Mouse (Mus musculus) adrenal gland, adult 8-10 months (tissue): Measurements from ENCODE around the gene Fbxo21. TPM values are rescaled to one million over a fixed set of nuclear protein-coding genes. Genes with fewer than 3 reads are reported as not detected.

Experiments
- DNase-seq: peaks from one replicate; pipeline ENCODE4 v3.0.0; 2022
- total RNA-seq, 4 experiments: library from RNA; stranded (reverse); gene quantifications; 2 replicates each; pipeline ENCODE4 v1.2.4; 2022

Gene Fbxo21
- total RNA-seq, 4 experiments from 2014 or later = 63.9 to 114 (median 85.5) TPM

DNA sequence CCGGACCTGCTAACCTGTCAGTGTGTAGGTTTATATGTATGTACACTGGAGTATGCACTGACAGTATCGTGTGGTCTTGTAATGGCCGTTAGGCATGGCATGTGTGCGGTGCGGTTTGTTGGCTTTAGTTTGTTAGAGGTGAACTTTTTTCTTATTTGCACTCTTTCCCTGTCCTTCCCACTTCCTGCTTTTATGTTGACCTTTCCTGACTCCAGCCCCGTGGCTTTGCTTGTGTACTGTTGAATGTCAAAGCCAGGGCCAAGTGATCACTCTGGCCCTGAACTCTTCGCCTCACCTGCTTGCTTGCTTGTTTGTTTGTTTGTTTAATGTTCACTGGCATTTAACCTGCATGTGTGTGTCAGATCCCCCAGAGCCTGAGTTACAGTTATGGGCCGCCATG, 4.4 kb downstream of the Fbxo21 start:
- no peak for DNase-seq

- DNase-seq = no peak
Measured at GRCm38 (mm10) chr5:117981943-117982342, 5.4 kb downstream of the Fbxo21 start.

DNA sequence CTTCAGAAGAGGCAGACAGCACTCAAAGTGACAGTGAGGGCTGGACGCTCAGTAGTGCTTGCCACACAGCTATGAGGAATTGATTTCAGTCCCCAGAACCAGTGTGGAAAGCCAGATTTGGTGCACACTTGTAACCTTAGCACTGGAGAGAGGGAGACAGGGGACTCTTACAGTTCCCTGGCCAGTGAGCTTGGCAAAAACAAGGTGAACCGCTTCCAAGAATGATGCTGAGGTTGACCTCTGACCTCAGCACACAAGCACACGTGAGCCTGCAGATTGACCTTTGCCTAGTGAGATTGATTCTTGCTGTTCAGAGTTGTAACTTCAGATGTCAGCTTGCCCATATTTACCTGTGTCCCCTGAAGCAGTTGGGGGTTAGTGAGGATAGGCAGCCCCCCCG, 9.8 kb downstream of the Fbxo21 start:
- DNase-seq = no peak

DNA sequence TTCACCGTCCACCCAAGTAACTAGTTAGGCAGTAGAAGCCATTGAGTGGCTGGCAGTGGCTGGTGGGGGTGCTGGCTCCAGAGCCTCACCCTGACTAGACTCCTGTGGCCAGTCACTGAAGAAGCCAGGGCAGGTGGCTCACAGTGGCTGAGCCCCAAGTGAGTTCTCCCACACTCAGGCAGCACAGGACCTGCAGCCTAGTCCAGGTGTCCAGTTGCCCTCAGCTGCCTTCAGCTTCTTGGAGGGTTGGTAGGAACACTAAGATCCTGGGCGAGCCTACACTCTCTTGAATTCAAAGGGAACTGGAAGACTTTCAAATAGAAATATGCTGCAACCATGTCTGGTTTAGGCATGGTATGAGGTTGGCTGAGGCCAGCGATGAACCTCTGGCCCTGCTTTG, 11.4 kb downstream of the Fbxo21 start:
- no peak for DNase-seq

DNA sequence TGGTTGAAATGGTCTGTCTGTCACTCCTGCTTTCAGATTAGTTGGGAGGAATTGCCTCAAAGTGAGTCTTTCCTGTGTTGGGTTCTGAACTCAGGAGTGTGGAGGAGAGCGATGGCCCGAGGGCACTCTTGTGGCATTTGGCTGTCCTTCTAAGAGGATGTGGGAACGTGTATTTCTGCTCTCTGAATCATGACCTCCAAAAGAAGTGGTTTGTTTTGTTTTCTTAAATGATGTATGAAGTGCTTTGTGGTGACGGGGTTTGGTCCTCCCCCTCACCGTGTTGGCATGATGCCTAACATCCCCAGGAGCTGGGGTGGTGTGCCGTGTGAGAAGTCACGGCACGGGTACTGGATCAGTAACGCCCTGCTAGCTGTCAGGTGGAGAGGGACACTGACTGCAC, 11.8 kb downstream of the Fbxo21 start:
- DNase-seq = no peak

DNA sequence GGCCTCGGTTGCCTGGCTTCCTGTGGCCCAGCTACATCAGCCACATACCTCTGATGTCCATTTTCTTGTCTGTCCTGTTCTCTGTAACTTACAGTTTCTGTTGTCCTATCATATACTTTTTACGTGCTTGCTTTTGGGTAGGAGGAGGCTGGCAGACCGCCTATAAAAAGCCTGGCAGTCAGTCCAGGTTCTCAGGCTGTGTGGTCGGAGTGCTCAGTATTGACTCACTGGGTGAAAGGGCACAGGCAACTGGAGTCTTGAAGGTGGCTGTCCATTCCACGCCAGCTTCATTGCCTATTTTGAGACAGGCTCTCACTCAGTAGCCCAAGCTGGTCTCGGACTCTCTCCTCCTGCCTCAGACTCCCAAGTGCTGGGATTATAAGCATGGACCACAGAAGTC, 13.2 kb downstream of the Fbxo21 start:
- DNase-seq = no peak

GRCm38 (mm10) chr5:117990957-117991356, 14.4 kb downstream of the Fbxo21 start:
- DNase-seq = no peak

GRCm38 (mm10) chr5:117993550-117993949, 17.0 kb downstream of the Fbxo21 start:
- no peak for DNase-seq

DNA sequence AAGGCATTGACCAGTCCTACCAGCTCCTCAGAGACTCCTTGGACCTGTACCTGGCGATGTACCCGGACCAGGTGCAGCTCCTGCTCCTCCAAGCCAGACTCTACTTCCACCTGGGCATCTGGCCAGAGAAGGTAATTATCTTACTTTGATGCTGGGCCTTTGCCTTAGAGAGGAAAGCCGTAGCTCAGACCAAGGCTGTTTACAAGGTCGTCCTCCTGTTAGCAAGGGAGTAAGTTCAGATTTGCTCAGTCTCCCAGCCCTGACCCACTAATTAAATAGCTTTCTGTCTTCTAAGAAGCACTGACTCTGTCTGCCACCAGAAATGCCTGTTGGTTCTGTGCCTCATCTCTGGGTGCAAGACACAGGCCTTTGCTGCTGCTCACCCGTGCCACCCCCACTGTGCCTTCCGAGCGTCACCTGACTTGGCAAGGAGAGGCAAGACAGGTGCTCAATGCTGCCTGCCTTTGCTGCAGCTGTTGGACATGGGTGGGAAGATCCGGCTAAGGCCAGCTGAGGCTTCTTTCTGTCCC, 18.9 kb downstream of the Fbxo21 start:
- DNase-seq = peak; percentile 58

DNA sequence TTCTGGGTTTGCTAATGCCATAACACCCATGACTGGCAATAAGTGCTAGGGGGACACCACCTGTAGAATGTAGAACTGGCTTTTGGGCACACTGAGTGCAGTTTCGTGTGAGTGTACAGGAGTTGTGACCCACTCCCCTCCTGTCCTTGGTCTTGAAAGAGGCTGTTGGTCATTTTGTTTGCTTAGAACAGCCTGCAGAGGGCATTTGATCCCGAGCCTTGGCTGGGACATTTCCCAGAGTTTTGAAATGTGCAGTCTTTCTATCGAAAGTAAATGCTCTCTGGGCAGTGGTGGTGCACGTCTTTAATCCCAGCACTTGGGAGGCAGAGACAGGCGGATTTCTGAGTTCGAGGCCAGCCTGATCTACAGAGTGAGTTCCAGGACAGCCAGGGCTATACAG, 19.4 kb downstream of the Fbxo21 start:
- no peak for DNase-seq

DNA sequence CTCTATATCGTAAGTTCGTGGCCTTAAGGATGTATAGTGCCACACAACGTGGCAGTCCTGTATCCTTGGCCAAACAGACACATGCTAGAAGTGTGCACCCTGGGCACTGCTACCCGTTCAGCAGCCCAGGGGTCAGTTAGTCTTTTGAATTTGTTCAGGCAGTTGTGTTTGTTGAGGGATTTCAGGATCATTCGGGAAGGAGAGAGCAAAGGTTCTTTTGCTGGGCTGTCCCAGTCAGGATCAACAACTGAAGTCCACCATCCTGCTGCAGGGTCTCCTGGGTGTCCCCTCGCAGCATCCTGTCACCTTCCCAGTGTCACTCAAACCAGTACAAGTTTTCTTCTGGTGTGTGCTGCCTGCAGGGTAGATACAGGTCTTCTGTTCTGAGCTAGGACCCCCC, 20.1 kb downstream of the Fbxo21 start:
- DNase-seq = no peak

- DNase-seq = no peak
Measured at GRCm38 (mm10) chr5:117997434-117997970, 21.0 kb downstream of the Fbxo21 start.

GRCm38 (mm10) chr5:117999061-117999460, 22.5 kb downstream of the Fbxo21 start:
- DNase-seq = no peak

DNA sequence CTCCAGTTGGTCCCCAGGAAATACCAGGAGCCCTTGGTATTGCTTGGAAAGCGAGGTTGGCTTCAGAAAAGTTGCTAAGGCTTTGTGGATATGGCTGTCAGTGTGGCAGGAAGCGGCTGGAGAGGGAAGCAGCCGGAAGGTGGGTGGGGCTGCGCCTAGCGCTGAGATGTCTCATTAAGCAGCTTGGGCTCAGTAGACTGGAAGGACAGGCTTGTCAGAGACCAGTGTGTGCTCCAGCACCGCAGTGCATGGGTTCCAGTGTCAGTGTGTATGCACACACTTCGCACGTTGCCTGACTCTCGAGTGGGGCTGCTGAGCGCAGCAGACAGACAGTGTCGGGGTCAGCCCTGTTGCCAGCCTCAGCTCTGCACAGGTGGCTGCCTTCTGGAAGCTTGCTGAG, 23.1 kb downstream of the Fbxo21 start:
- no peak for DNase-seq

DNA sequence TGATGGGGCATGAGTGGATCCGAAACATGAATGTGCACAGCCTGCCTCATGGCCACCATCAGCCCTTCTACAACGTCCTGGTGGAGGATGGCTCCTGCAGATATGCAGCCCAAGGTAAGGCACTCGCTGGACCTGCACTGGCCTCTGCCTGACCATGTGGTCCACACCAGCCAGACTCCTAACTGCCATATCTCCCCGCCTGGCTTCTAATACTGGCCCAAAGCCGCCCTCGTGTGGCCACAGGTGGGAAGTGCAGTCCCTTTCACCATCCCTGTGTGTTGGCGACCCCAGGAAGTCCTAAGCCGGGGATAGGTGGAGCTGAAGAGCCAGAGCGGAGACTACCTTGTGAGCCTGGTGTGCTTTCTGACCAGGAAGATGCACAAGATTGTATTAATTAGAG, 25.5 kb downstream of the Fbxo21 start:
- DNase-seq = no peak

- no peak for DNase-seq
Measured at GRCm38 (mm10) chr5:118004619-118005018, 28.1 kb downstream of the Fbxo21 start.

DNA sequence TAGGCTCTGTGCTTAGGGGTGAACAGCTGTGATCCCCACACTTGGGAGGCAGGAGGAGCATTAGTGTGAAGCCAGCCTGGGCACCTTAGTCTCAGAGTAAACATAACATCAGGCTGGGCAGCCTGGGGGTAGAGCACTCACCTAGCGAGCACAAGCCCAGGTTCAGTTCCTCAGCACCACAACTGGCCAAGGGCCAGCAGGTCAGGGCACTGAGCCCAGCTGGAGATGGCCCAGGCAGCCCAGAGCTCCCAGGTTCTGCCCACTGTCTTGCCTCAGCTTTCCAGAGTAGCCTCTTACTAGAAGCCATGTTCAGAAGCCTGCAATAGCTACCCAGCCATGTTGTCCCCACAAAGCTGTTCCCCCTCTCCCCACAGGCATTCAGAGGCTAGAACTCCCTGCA, 29.2 kb downstream of the Fbxo21 start:
- no peak for DNase-seq

- DNase-seq = peak; percentile 72
Measured at GRCm38 (mm10) chr5:118008344-118008743, 31.8 kb downstream of the Fbxo21 start.

DNA sequence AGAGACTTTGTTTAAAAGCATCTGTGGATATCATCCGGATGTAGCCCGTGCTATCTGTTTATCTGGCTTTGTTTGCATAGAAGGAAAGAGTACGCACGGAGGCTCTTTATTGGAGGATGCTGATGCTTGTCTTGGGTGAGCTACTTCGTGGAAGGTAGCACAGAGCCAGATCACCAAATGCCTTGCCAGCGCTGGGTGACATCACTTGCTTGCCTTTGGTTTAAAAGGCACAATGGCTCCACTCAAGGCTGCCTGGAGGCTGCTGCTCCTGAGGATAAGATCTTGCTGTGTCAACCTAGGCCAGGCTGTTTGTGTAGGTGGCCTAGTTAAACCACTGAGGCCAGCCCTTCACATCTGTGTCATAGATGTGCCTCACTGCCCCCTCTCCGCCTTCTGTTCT, 34.3 kb downstream of the Fbxo21 start:
- DNase-seq = no peak

GRCm38 (mm10) chr5:118011796-118012195, 35.3 kb downstream of the Fbxo21 start:
- DNase-seq = no peak

GRCm38 (mm10) chr5:118015028-118015427, 38.5 kb downstream of the Fbxo21 start:
- DNase-seq = peak; percentile 94

- no peak for DNase-seq
Measured at GRCm38 (mm10) chr5:118015669-118016068, 39.1 kb downstream of the Fbxo21 start.

DNA sequence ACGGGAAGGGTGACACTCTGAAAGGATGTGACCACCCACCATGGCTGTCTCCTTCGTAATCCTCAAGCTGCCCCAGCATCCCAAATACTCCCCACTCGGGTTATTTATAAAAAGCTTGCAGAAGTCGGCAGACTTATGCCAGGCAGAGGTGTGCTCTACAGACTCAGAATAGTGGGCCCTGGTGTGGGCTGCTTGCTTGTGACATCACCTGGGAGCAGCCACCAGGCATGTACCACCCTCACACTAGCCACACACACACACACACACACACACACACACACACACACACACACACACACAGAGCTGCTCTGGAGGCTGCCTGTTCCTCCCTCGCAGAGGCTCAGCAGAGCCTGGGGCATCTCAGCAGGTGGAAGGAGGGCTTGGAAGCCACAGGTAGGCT, 41.0 kb downstream of the Fbxo21 start:
- no peak for DNase-seq

GRCm38 (mm10) chr5:118019905-118020304, 43.4 kb downstream of the Fbxo21 start:
- DNase-seq = no peak

DNA sequence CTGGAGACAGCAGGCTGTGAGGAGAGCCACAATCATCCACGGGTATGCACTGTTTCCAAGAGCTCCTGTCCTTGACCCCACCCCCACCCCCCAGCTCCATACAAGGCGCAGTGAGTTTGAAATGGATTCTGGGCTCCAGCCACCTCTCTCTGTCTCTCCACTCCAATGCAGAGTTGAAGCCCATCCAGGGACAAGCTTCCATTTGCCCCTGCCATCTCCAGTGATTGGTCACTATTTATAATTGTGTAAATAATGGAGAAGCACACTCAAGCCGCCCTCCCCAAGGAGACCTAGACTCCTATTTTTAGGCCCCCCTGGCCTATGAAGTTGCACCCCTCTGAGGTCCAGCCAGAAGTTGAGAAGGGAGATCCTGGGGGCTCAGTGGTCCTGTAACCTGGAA, 46.5 kb downstream of the Fbxo21 start:
- DNase-seq = no peak
